Mouse (Mus musculus) retina, adult 2 months (tissue): ENCODE results near the gene Pex16.

ENCODE experiments used
- DNase-seq: peaks from one replicate; pipeline ENCODE4 v3.0.0-alpha.2; 2012; ENCODE audit warnings: low read depth, low spot score

Gene Pex16

DNA sequence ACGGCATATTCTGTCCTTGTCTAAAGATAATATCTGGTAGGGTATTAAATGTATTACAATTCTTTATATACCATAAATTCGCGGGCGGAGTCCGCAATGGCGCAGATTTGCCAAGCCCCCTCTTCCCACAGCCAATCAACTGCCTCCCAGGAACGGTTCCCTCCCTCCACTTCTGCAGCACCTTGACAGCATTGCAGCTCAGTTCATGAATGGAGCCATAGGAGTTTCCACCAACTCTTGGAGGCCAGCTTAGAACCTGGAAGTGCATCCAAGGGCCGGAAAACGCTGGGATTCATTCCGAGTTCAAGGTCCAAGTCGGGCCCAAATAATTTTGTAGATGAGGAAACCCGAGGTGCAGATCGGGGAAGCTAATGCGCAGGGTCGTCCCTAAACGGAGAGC, at the start of gene Pex16, which contains the start of gene Large2:
Gene Pex16 (plus strand): TSS at position 163 of the 400 bp plus-strand sequence.
Gene Large2 (minus strand): TSS at position 356 of the 400 bp plus-strand sequence.
- no peak for DNase-seq

DNA sequence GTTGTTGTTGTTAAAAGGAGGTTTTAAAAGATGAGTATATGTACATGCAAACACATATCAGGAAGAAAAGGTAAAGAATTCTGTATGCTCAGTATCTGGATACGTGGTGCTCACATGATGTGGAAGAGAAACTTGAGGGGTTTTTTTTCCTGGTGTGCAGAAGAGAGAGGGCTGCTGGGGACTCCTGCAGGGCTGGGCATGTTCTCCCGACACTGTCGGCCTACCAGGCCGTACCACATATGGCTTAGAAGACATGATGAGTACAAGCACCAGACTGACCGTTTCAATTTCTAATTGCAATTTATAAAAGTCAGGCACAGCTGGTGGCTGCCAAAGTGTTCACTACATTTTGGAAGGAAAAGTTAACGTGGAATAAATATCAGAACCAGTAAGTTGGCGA, 48.8 kb upstream of the Pex16 start:
- DNase-seq, result no peak

GRCm38 (mm10) chr2:92326221-92326620, 48.3 kb upstream of the Pex16 start:
- no peak for DNase-seq

- DNase-seq, result no peak
These were observed 46.9 kb upstream of the Pex16 start for GRCm38 (mm10) chr2:92327601-92328000.

DNA sequence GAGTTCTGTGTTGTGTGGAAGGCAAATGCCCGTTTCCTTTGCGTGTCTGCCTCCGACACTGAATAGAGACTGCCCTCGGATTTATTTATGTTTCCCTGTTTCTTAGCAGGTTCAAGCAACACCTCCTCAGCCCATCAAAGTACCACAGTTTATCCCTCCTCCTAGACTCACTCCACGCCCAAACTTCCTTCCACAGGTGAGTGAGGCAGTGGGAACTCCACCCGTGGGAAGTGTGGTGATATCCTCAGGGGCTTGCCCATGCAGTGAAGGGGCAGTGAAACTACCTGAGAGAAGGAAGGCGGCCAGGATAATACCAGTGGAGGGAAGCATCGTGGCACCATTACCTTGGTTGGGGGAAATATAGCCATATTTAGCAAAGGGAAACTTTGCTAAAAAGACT, 46.3 kb upstream of the Pex16 start:
- DNase-seq, result no peak

DNA sequence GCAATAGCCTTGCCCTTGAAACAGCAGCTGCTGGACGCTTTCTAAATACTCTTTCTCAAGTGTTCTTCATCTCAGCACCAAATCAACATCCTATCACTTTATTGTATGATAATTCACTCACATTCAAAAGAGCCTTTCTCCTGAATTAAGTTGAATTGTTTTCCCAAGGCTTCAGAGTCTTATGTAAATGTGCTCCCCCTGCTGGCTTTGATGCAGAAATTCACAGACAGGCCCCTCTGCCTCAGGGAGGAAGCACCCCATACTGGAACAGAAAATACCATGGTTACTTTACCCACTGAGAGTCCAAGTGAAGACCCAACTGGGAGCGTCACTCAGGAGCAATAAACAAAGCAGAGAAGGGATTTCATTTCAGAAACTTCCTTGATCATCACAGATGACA, 43.6 kb upstream of the Pex16 start:
- DNase-seq, result no peak

GRCm38 (mm10) chr2:92331410-92331809, 43.1 kb upstream of the Pex16 start:
- DNase-seq, result peak; percentile 16

- DNase-seq, result no peak
These were observed 42.6 kb upstream of the Pex16 start for GRCm38 (mm10) chr2:92331871-92332270.

GRCm38 (mm10) chr2:92342418-92342817, 32.1 kb upstream of the Pex16 start:
- DNase-seq, result no peak

DNA sequence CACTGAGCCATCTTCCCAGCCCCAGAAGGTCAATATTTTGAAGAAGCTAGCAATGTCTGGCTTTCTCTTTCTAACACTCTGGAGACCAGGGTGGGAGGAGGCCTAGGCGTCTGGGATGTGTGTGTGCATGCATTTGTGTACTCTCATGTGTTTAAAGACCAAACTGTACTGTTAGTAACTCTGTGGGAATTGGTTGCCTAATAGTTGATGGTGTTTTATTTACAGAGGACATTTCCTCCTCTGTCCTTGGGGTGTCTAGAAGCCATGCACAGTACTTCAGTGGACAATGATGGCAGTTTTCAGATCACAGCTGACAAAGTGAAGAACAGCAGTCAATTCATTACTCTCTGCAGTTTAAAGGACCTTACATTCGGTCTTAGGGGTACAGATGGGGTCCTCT, 27.3 kb upstream of the Pex16 start:
- no peak for DNase-seq

DNA sequence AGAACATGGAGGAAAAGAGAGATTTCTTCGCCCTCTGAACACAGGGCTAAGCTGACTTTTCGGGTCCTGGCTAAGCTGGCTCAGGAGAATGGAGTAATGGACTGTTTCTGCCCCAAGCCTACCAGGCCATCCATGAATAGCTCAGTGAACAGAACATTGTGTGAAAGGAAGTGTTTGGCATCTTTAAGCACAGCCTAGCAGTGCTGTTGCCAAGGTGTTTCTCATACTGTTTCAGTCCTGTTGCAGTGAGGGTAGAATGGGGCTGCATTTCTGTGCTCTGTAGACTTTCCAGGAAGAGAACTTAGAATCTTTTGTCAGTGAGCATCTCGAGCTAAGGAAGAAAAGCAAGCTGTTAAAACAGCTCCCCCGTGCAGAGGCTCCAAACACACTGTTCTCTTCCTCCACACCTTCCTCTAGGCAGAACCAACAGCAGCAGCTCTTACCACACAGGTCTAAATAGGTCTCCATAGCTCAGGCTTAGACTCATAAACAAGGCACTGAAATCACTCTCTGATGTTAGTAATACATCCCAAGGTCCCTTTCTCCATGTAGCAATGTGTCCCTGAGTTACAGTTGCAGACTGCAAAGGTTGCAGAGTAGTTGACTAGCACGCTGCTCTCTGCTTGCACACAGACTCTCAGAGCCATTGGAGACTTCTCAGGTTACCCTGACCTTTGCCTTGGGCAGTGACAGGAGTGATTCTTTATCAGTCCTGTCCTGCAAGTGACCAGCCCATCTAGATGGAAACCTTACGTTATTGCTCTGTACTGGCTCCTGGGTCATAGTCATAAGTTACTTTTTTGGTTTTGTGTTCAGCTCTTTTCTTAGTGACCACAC, 24.7 kb upstream of the Pex16 start:
- DNase-seq, result no peak

DNA sequence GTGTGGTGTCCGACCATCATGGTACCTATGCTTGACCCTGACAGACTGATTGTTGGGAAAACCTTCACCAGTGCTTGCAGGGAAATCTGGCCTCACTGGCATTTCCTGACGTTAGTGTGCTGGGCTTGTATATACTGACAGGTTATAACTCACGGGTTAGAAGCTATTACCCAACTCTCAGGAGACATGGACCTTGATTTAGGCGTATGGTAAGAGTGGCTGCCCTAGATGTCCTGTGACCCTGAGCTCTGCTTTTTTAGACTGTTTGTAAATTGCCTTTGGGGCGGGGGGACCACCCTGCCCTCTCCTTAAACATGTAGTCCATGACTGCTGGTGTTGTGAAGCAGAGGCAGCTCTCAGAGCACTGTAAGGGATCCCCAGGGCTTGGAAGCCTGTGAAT, 23.8 kb upstream of the Pex16 start:
- DNase-seq, result no peak

DNA sequence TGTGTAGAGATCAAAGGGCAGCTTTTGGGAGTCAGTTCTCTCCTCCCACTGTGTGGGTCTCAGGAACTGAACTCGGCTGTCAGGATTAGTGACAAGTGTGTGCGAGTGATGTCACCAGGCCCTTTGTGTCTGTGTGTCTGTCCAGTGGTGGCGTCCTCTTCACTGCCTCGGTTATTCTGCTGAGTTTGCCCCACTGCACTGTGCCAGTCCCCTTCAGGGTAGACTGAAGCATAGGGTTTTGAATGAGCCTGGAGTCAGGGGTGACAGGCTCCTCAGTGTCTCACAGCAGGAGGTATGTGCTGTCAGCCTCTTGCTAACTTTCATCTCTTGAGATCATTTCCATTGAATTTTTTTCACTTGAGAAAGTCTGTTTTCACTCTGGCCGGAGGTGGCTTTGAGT, 21.1 kb upstream of the Pex16 start:
- DNase-seq, result no peak

GRCm38 (mm10) chr2:92354224-92354623, 20.3 kb upstream of the Pex16 start:
- DNase-seq, result no peak

GRCm38 (mm10) chr2:92359301-92359700, 15.2 kb upstream of the Pex16 start:
- no peak for DNase-seq

DNA sequence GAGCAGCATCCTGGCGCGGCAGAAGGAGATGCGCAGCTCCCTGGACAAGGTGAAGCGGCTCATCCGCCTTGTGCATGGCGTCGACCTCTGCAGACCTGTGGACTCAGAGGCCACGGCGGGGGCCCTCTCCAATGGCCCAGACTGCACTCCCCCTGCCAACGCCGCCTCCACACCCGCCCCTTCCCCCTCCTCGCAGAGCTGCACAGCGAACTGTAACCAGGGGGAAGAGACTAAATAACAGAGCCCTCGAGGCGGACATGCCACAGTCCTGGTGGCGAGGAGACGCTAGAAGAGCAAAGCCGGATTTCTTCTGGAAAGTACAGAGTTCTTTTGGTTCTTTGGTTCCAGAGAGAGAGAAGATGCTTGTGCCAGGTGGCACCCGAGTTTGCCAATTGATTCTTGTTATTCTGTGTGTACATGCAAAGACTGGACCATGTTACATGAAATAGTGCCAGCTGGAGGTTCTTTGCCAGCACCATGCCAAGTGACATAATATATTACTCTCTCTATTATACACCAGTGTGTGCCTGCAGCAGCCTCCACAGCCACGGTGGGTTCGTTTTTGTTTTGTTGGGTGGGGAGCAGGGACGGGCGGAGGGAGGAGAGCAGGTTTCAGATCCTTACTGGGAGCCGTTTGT, 14.2 kb upstream of the Pex16 start:
- DNase-seq, result no peak

- no peak for DNase-seq
These were observed 13.6 kb upstream of the Pex16 start for GRCm38 (mm10) chr2:92360893-92361292.

DNA sequence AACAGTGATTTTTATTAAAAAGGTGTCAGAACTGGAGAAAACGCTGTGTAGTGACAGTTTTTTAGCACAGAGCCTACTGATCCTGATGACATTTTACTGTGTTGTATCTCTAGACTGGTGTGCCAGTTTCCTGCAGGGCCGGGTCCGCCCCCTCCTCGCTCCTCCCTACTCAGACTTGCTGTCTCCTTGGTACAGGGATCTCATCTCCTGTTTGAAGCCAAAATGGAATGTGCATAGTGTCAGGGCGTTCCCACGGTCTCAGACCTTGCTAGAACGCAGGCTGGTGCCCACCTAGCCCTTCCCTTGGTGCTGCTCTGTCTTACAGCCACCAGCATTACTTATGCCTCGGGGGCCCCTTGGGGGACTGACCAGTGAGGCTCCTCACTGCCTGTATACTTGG, 12.7 kb upstream of the Pex16 start:
- DNase-seq, result no peak

DNA sequence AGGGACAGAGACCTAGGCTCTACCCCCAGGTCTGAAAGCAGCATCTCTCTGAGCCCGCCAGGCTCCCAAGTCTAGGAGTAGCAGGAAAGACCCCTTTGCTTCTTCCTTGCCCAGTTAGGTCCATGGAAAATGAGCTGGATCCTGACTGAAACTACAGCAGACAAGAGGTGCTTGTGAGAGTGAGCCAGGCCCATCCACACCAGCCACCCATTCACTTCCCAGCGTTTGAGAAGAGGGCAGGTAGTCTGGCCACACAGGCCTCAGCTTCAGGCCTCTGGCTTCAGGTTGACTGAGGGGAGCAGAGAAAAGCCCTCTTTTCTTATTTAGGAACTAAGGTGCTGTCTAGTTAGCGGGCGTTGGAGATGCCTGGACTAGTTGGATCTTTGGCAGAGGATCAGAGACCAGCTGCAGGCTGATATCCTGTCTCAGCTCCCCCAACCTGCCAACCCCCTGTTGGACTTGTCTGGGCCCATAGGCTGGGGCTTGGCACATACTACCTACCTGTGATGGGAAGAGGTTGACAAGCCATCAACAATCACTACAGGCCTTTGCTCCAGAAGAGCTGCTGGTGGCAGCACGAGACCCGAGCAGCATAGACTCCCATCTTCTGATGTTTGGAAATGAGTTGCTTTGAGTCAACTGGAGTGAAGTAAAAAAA, 11.8 kb upstream of the Pex16 start:
- no peak for DNase-seq

DNA sequence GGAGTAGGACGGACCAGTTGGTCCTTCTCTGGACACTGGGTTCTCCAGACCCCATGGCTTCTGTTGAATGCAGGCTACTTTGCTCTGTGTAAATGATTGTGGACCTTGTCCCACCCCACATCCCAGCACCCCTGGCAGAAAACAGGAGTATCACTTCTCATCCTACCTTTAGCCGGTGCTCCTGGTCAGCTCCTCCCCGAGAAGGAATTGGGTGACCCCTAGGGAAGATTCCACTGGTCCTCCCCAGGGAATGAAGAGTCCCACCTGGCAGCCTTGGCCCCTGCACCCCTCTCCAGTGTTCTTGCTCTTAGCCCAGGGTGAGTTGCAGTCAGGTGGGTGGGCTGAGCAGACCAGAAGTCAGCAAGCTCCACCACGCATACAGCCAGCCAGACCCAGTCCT, 10.4 kb upstream of the Pex16 start:
- DNase-seq, result no peak

- no peak for DNase-seq
These were observed 8.9 kb upstream of the Pex16 start for GRCm38 (mm10) chr2:92365568-92365967.

GRCm38 (mm10) chr2:92367383-92368029, 7.0 kb upstream of the Pex16 start:
- DNase-seq, result no peak
